Mouse (Mus musculus) midbrain, embryonic 14.5 days (tissue): Measurements from ENCODE around the gene Snx29. TPM values are rescaled to one million over a fixed set of nuclear protein-coding genes. Genes with fewer than 3 reads are reported as not detected.
A peak's percentile ranks its signal among the peaks of the same experiment; 100 is the strongest.

Experiments
- ATAC-seq: fragments of 200-750 bp; cut with Nextera tagmentation; 2 replicates; pipeline ENCODE4 v1.8.0; 2017; ENCODE audit warnings: moderate number of reproducible peaks, moderate library complexity; ENCODE audit not compliant: low FRiP score, low TSS enrichment
- DNase-seq: peaks from one replicate; pipeline ENCODE4 v3.0.0-alpha.2; 2015
- H3K27ac ChIP-seq: fragments of 300-500 bp; sonication (generic); replicated peaks from 2 replicates; pipeline ENCODE4 v1.5.1; 2014; ENCODE audit warnings: mild to moderate bottlenecking, low read depth, low read length, moderate library complexity
- H3K27me3 ChIP-seq: fragments of 300-500 bp; sonication (generic); 2 replicates; pipeline ENCODE4 v1.6.1; 2014; ENCODE audit warnings: low read length, control low read depth, mixed read lengths; ENCODE audit not compliant: control insufficient read depth, insufficient read depth
- H3K36me3 ChIP-seq: fragments of 300-500 bp; sonication (generic); 2 replicates; pipeline ENCODE4 v1.6.1; 2014; ENCODE audit warnings: low read length, control low read depth; ENCODE audit not compliant: control insufficient read depth, insufficient read depth
- H3K4me1 ChIP-seq: fragments of 300-500 bp; sonication (generic); 2 replicates; pipeline ENCODE4 v1.6.1; 2014; ENCODE audit warnings: mild to moderate bottlenecking, antibody characterized with exemption, low read length, control low read depth; ENCODE audit not compliant: control insufficient read depth, insufficient read depth
- H3K4me2 ChIP-seq: fragments of 300-500 bp; sonication (generic); 2 replicates; pipeline ENCODE4 v1.6.1; 2014; ENCODE audit warnings: mild to moderate bottlenecking, low read length, moderate library complexity
- H3K4me3 ChIP-seq: fragments of 300-500 bp; sonication (generic); replicated peaks from 2 replicates; pipeline ENCODE4 v1.5.1; 2014; ENCODE audit warnings: low read depth, low read length
- H3K9ac ChIP-seq: fragments of 300-500 bp; sonication (generic); replicated peaks from 2 replicates; pipeline ENCODE4 v1.6.1; 2014; ENCODE audit warnings: mild to moderate bottlenecking, low read length, moderate library complexity
- H3K9me3 ChIP-seq: fragments of 300-500 bp; sonication (generic); 2 replicates; pipeline ENCODE4 v1.6.1; 2016; ENCODE audit warnings: low read length, control low read depth, mixed read lengths; ENCODE audit not compliant: control insufficient read depth
- WGBS: fragments of 180-500 bp; shearing (Covaris S2); extraction: QIAGEN DNeasy Blood & Tissue Kit; methylation state at CpG from one replicate; pipeline ENCODE4 v1.1.7; 2014; 5-methylcytosine and 5-hydroxymethylcytosine counted together
- polyA plus RNA-seq: library from polyadenylated mRNA; unstranded; fragments of >200 nt; fragmentation: Nextera tagmentation; extraction: Ambion mirVana; gene quantifications from 2 replicates; pipeline ENCODE4 v1.2.1, GENCODE M21; 2014

The Snx29 gene
- polyA plus RNA-seq, 1 experiment from 2014 or later, result 16.1 TPM

GRCm38 (mm10) chr16:11659111-11659720 is 336.5 kb downstream of the Snx29 start:
- Histone ChIP-seq H3K27me3 (no peaks in the 10 kb centered on the region), H3K9me3 (no peaks in the 10 kb centered on the region), H3K27ac (no peak overlapping the region), H3K4me2 (no peak overlapping the region), H3K9ac (no peak overlapping the region), H3K4me3 (no peak overlapping the region), H3K4me1 (no peaks in the 10 kb centered on the region), H3K36me3 (no peaks in the 10 kb centered on the region)
- 92% methylated on average over 6 of the region's 6 CpGs for WGBS
- DNase-seq, result no peak
- ATAC-seq, result no peak

GRCm38 (mm10) chr16:11664896-11665705 is 342.4 kb downstream of the Snx29 start:
- no peak overlapping the region; the same call in 1 of the 2 replicates for H3K27ac ChIP-seq
- 0 out of 2 replicates have a peak, but pooled peaks cover 3% of the 10 kb centered on the region for H3K4me1 ChIP-seq
- no peak for ATAC-seq
- no peak overlapping the region for H3K9ac ChIP-seq
- DNase-seq, result peak; percentile 31
- H3K36me3 ChIP-seq, result no peaks in the 10 kb centered on the region
- no peaks in the 10 kb centered on the region for H3K9me3 ChIP-seq
- 84% methylated on average over 13 of the region's 13 CpGs for WGBS
- no peak overlapping the region for H3K4me2 ChIP-seq
- H3K4me3 ChIP-seq, result no peak overlapping the region
- H3K27me3 ChIP-seq, result no peaks in the 10 kb centered on the region

- no peak for ATAC-seq
- no peaks in the 10 kb centered on the region for H3K36me3 ChIP-seq
- no peaks in the 10 kb centered on the region for H3K9me3 ChIP-seq
- H3K9ac ChIP-seq, result no peak overlapping the region
- H3K4me2 ChIP-seq, result no peak overlapping the region
- H3K27me3 ChIP-seq, result no peaks in the 10 kb centered on the region
- 89% methylated on average over 6 of the region's 6 CpGs for WGBS
- H3K4me3 ChIP-seq, result no peak overlapping the region
- 0 out of 2 replicates have a peak, but pooled peaks cover 3% of the 10 kb centered on the region for H3K4me1 ChIP-seq
- DNase-seq, result no peak
- H3K27ac ChIP-seq, result no peak overlapping the region
Measured at GRCm38 (mm10) chr16:11665869-11666268, 343.2 kb downstream of the Snx29 start.

GRCm38 (mm10) chr16:11668375-11668774 is 345.7 kb downstream of the Snx29 start:
- DNase-seq (no peak), ATAC-seq (no peak)
- WGBS, result 91% methylated on average over 1 of the region's 1 CpGs
- H3K4me2 ChIP-seq, result no peak overlapping the region
- no peaks in the 10 kb centered on the region for H3K9me3 ChIP-seq
- H3K27ac ChIP-seq, result peak overlapping the region; percentile 38
- 0 out of 2 replicates have a peak, but pooled peaks cover 3% of the 10 kb centered on the region for H3K4me1 ChIP-seq
- H3K36me3 ChIP-seq, result no peaks in the 10 kb centered on the region
- H3K27me3 ChIP-seq, result no peaks in the 10 kb centered on the region
- no peak overlapping the region for H3K4me3 ChIP-seq
- no peak overlapping the region for H3K9ac ChIP-seq

- Histone ChIP-seq H3K9ac (no peak overlapping the region), H3K36me3 (no peaks in the 10 kb centered on the region), H3K4me2 (no peak overlapping the region), H3K27ac (peak overlapping the region; percentile 38; the same call in 1 of the 2 replicates), H3K27me3 (no peaks in the 10 kb centered on the region), H3K9me3 (no peaks in the 10 kb centered on the region), H3K4me1 (0 out of 2 replicates have a peak, but pooled peaks cover 3% of the 10 kb centered on the region), H3K4me3 (no peak overlapping the region)
- DNase-seq, result peak; percentile 46
- WGBS, result 11% methylated on average over 1 of the region's 1 CpGs
- no peak for ATAC-seq
Measured at GRCm38 (mm10) chr16:11668878-11669277, 346.2 kb downstream of the Snx29 start.

GRCm38 (mm10) chr16:11670251-11670970 is 347.7 kb downstream of the Snx29 start:
- no peaks in the 10 kb centered on the region for H3K27me3 ChIP-seq
- H3K36me3 ChIP-seq, result no peaks in the 10 kb centered on the region
- no peak overlapping the region for H3K4me3 ChIP-seq
- H3K9ac ChIP-seq, result no peak overlapping the region
- H3K4me2 ChIP-seq, result no peak overlapping the region
- 83% methylated on average over 9 of the region's 9 CpGs for WGBS
- no peak for ATAC-seq
- H3K27ac ChIP-seq, result 0 out of 2 replicates have a peak overlapping the region, but pooled peaks have one; percentile 16
- DNase-seq, result no peak
- H3K9me3 ChIP-seq, result no peaks in the 10 kb centered on the region
- H3K4me1 ChIP-seq, result 0 out of 2 replicates have a peak, but pooled peaks cover 3% of the 10 kb centered on the region

GRCm38 (mm10) chr16:11670971-11671310 is 348.2 kb downstream of the Snx29 start:
- DNase-seq (no peak), ATAC-seq (no peak)
- H3K36me3 ChIP-seq, result no peaks in the 10 kb centered on the region
- H3K4me3 ChIP-seq, result no peak overlapping the region
- H3K27me3 ChIP-seq, result no peaks in the 10 kb centered on the region
- H3K9ac ChIP-seq, result no peak overlapping the region
- H3K4me2 ChIP-seq, result no peak overlapping the region
- WGBS, result 72% methylated on average over 6 of the region's 6 CpGs
- 0 out of 2 replicates have a peak, but pooled peaks cover 3% of the 10 kb centered on the region for H3K4me1 ChIP-seq
- 0 out of 2 replicates have a peak overlapping the region, but pooled peaks have one; percentile 16 for H3K27ac ChIP-seq
- H3K9me3 ChIP-seq, result no peaks in the 10 kb centered on the region

- Histone ChIP-seq H3K9ac (no peak overlapping the region), H3K9me3 (0 out of 2 replicates have a peak, but pooled peaks cover 2% of the 10 kb centered on the region), H3K4me2 (no peak overlapping the region), H3K27ac (no peak overlapping the region), H3K36me3 (no peaks in the 10 kb centered on the region), H3K4me3 (no peak overlapping the region), H3K27me3 (no peaks in the 10 kb centered on the region), H3K4me1 (no peaks in the 10 kb centered on the region)
- ATAC-seq (no peak), DNase-seq (no peak)
- WGBS, result 65% methylated on average over 4 of the region's 4 CpGs
Measured at GRCm38 (mm10) chr16:11676006-11676405, 353.3 kb downstream of the Snx29 start.
